Mouse (Mus musculus) brain, embryonic 14.5 days (tissue): ENCODE measurements around the gene Srsf10. TPM values are rescaled to one million over a fixed set of nuclear protein-coding genes. Genes with fewer than 3 reads are reported as not detected.

Experiments used
- DNase-seq: peaks from one replicate; pipeline ENCODE4 v3.0.0-alpha.2; 2011; ENCODE audit warnings: low read depth
- CTCF ChIP-seq: fragments of 200-500 bp; IDR thresholded peaks from 2 replicates; pipeline ENCODE4 v1.5.1; 2012; ENCODE audit warnings: inconsistent platforms, mild to moderate bottlenecking, moderate library complexity, borderline replicate concordance; ENCODE audit not compliant: insufficient read depth, insufficient read length; ENCODE audit errors: extremely low read depth
- POLR2A ChIP-seq: fragments of 200-500 bp; IDR thresholded peaks from 2 replicates; pipeline ENCODE4 v1.6.1; 2012; ENCODE audit warnings: mild to moderate bottlenecking, inconsistent platforms, borderline replicate concordance; ENCODE audit not compliant: poor library complexity, insufficient read depth, insufficient read length, severe bottlenecking; ENCODE audit errors: extremely low read depth
- polyA plus RNA-seq: library from polyadenylated mRNA; depleted of rRNA; stranded (reverse); fragments of >200 nt; gene quantifications from 2 replicates; pipeline ENCODE4 v1.2.3, GENCODE M21; 2012; rRNA removed

Srsf10 gene
- 128 and 142 TPM in 2 replicates for polyA plus RNA-seq

DNA sequence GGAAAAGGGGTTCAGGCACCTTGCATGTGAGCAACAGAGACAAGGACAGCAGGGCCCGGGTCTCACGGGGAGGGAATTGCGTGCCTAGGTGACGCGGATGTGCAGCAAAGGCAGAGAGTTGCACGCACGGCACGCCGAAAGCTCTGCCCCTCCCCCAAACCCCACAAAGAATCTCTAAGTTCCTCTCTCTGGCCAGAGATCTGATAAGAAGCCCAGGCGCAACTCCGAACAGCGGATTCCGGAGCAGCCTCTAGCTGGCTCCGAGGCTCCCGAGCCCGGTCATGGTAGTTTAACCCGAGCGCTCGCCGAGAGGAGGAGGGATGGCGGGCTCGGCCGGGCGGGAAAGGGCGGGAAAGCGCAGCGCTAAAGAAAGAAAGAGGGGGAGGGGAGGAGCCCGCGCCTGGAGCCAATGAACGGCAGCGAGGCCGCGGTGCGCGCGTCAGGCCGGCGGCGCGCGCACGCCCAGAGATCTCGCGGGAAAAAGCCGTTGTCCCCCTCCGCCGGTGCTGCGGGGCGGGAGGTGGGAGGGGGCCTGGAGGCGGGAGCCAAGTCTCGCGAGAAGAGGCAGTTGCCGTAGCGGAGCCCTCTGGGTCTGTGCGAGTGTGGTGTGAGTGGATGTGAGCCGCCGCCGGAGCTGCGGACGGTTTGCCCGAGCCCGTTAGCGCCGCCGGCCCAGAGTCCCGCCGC lies at the start of gene Srsf10:
Srsf10 (plus strand) TSS at position 212 of the 687 bp plus-strand sequence.
- peak; percentile 91 for TF ChIP-seq POLR2A
- no peak for TF ChIP-seq CTCF
- DNase-seq = peak; percentile 99

DNA sequence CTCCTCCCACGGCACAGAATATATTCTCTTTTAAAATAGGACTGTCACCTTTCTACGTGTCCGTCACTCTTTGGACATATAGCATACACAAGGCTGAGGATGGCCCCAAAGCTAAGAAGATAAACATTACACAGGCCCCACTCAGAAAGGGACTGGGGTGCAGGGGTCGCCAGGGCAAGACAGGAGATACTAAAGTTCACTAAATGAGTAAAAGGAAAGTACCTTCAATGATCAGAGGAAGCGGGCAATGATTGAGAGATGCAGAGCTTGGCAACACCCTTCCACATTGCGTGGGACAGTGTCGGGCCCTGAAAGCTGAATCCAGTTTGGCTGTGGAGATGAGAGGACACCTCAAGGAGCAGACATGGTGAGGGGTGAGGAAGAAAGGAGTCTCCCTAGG lies 40.7 kb upstream of the Srsf10 start:
- DNase-seq = no peak
- TF ChIP-seq CTCF (no peak), POLR2A (no peak)

DNA sequence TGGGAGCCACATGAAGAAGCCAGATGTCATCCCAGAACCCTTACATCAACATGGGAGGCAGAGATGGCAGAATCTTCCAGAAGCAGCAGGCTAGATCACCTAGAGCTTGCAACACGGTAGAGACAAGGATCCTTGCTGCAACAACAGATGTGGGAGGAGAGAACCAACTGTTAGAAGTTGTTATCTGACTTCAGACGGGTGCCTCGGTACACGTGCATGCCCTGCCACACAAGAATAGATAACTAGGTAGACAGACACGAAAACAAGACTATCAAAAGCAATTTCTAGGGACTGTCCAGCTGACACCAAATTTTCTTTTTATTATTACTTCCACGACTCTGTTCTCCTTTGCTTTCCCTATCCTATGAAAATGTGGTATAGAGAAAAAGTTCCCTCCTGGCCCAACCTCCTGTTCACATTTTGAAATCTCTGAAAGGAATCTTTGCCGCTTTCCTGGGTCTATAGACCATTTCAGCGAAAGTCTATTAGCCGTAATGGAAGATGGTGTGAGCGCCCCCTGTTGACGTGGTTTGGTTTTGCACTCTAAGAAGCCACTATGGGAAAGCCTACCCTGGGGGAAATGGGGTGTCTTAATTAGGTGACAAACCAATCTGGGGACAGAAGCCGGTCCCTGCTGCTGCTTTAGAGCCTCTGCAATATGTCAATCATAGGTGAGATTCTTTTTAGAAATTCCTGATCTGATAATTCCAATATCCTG lies 38.5 kb upstream of the Srsf10 start:
- no peak for TF ChIP-seq POLR2A
- TF ChIP-seq CTCF = peak; percentile 66; the same call in 1 of the 2 replicates
- DNase-seq = peak; percentile 44

DNA sequence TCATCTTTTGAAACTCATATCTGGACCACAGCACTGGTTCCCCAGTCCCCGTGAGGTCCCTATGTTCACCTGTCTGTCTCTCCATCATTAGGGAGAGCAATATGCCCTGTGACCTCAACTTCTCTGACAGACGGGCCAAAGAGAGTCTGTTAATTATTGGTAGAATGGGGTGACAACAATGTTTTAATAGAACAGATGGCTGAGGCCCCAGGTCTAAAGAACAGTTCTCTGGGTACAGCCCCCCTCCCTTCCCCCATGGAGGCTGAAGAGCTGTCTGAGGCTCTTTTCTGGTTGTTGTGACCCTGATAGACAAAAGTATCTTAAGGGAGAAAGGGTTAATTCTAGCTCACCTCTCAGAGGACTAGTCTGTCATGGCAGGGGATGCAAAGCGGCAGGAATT lies 37.2 kb upstream of the Srsf10 start:
- DNase-seq = no peak
- TF ChIP-seq CTCF (no peak), POLR2A (no peak)

DNA sequence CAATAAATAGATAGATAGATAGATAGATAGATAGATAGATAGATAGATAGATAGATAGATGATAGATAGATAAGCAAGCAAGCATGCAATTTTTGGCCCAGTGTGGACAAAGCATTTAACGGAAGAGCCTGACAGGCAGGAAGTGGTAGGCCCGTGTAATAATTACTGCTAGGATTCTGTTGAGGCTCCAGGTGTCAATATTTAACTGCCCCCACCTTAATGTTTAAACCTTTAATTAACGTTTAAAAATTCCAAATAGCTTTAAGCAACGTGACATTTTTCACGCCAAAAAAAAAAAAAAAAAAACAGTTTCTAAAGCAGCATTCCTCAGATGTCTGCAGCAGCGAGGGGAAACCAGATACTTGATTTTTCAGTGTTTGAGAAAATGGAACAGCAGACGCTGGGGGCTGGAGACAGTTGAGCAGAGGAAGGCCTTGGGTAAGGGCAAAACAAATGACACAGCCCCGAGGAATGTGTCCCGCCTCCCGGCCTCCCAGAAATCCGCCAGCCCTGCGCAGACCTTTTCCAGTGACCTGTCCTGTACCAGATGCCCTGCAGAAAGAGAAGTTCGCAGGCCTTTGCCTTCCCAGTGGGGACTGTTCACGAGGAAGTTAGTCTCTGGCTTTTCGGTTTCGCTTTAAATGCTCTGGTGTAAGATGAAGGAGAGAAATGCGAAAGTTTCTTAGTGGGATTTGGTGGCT lies 35.6 kb upstream of the Srsf10 start:
- TF ChIP-seq CTCF (no peak), POLR2A (no peak)
- DNase-seq = no peak

DNA sequence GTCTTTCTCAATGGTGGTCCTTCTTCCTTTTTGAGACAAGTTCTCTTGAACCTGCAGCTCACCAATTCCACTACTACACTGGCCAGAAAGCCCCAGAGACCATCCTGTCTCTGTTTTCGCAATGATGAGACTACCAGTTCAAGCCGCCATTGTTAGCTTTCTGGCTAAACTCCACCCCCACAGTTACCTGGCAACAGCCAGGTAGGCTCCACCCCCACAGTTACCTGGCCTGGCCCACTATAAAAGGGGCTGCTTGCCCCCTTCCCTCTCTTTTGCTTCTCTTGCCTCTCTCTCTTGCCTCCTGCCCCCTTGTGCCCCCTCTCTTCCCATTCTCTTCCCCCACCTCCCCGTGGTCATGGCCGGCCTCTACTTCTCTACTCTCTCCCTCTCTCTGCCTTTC lies 33.8 kb upstream of the Srsf10 start:
- TF ChIP-seq CTCF (no peak), POLR2A (no peak)
- no peak for DNase-seq

DNA sequence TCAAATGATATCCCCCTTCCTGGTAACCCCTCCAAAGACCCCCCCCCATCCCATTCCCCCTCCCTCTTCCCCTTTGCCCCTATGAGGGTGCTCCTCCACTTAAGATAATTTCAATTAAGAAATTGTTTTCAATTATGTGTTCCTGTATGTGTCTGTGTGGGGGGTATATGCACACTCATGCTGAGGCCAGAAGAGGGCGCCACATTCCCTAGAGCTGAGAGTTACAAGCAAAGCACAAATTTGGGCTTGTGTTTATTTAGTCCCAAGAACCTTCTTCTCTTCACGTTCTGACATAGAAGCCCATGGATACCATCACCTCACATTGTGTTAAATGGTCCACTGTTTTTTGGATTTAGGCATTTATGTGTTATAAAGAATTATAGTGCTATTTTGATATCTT lies 32.2 kb upstream of the Srsf10 start:
- peak; percentile 62 for DNase-seq
- no peak for TF ChIP-seq POLR2A
- TF ChIP-seq CTCF = peak; percentile 49; the same call in 1 of the 2 replicates

DNA sequence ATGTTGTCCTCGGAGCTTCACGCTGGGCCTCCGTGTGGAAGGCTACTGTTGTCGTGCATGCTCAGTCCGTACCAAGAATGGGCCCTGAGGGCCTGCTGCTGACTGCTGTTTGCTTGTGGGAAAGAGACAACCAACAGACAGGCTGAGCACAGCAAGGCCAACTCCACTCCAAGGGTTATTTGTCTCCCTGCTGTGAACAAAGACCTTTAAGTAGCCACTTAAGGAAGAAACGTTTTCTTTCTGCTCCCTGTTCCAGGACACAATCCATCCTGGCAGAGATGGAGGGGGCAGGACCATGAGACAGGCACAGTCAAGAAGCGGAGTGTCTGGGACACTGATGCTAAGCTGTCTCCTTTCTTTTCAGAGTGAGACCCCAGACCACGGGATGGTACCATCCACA lies 31.3 kb upstream of the Srsf10 start:
- TF ChIP-seq CTCF (no peak), POLR2A (no peak)
- DNase-seq = peak; percentile 38

DNA sequence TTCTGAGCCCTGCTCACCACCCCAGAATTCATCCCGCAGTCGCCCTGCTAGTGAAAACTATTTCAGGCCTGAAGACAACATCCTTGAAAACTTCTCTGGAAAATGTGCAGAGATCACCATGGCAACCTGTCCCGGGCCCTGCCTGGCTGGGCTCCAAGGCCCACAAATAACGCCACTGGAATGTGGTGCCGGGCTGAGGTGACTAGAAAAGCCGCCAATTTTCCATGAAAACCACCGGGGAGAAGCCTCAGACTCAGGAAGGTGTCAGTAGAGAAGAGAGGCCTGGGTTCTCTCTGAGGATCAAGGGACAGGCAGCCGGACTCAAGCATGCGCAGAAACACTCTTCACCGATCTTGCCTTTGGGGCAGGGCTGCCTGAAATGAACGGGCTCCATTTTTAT lies 27.1 kb upstream of the Srsf10 start:
- no peak for TF ChIP-seq CTCF
- TF ChIP-seq POLR2A = no peak
- DNase-seq = peak; percentile 89

DNA sequence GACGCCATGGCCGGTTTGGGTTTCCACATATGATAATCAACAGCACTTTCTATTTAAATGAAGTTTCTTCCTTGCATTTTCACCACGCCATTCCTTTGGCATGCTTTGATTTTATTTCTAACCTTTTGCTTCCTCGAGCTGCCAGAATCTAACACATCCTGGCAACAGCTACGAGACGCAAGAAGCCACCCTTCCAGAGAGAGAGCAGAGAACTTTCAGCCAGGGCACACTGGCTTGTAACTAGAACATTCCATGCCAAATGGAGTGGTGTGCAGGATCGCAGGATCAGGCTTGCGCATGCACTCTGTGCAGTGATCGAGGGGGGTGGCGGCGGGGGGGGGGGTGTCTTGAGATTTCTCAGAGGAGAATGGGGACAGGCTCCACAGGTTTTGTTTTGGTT lies 23.5 kb upstream of the Srsf10 start:
- peak; percentile 12 for DNase-seq
- TF ChIP-seq POLR2A = no peak
- TF ChIP-seq CTCF = no peak
